Mouse (Mus musculus): ENCODE measurements around the gene Olfr54. TPM values are rescaled to one million over a fixed set of nuclear protein-coding genes. Genes with fewer than 3 reads are reported as not detected.
A peak's percentile ranks its signal among the peaks of the same experiment; 100 is the strongest.

Gene Olfr54
- polyA plus RNA-seq, 1 experiment: not detected

- no peak overlapping the region for H3K4me3 ChIP-seq (ENCODE audit: control insufficient read depth, low read depth, low read length)
- H3K27ac ChIP-seq (ENCODE audit: control insufficient read depth, insufficient read depth, low read depth, low read length): no peak overlapping the region
- H3K4me1 ChIP-seq (ENCODE audit: control insufficient read depth, insufficient read depth, low read length): no peaks in the 10 kb centered on the region
- no peaks in the 10 kb centered on the region for H3K36me3 ChIP-seq (ENCODE audit: control insufficient read depth, insufficient read depth, low read length)
- H3K27me3 ChIP-seq (ENCODE audit: control insufficient read depth, insufficient read depth, low read length): no peaks in the 10 kb centered on the region
- TF ChIP-seq CTCF (IDR thresholded peaks at IDR 0.05; ENCODE audit: control insufficient read depth, insufficient read depth, insufficient replicate concordance, low read depth, low read length) (no peak), POLR2A (IDR thresholded peaks at IDR 0.05; ENCODE audit: control insufficient read depth, low read depth, low read length) (no peak)
Measured at GRCm38 (mm10) chr11:51051678-51052077, 37.6 kb downstream of the Olfr54 start.

- no peaks in the 10 kb centered on the region for H3K36me3 ChIP-seq (ENCODE audit: control insufficient read depth, insufficient read depth, low read length)
- H3K27ac ChIP-seq (ENCODE audit: control insufficient read depth, insufficient read depth, low read depth, low read length): no peak overlapping the region
- TF ChIP-seq CTCF (IDR thresholded peaks at IDR 0.05; ENCODE audit: control insufficient read depth, insufficient read depth, insufficient replicate concordance, low read depth, low read length): no peak
- no peak for TF ChIP-seq POLR2A (IDR thresholded peaks at IDR 0.05; ENCODE audit: control insufficient read depth, low read depth, low read length)
- no peak overlapping the region for H3K4me3 ChIP-seq (ENCODE audit: control insufficient read depth, low read depth, low read length)
- H3K4me1 ChIP-seq (ENCODE audit: control insufficient read depth, insufficient read depth, low read length): peaks cover 3% of the 10 kb centered on the region
- no peaks in the 10 kb centered on the region for H3K27me3 ChIP-seq (ENCODE audit: control insufficient read depth, insufficient read depth, low read length)
Measured at GRCm38 (mm10) chr11:51053230-51053629, 39.2 kb downstream of the Olfr54 start.

DNA sequence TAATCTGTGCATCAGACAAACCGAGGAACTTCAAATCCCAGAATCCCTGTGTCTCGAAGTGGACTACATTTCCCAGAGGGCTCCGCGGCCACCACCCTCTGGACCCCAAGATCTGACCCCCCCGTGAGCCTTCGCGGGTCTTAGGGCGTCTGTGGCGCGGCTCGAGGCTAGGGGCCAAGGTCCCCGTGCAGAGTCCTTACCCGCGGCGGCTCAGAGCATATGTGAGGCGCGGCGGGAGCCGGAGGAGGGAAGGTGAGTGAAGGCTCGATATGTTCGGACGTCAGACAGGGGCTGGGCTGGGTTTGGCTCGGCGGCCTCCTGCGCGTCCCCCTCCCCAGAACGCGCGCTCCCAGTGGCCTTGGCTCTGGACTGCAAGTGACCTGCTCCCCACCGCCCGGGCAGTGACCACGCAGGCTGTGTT is 45.1 kb downstream of the Olfr54 start, which contains the start of gene Zfp354a:
Gene Zfp354a (plus strand): TSS at position 107 of the 421 bp plus-strand sequence.
- Histone ChIP-seq H3K27ac (ENCODE audit: control insufficient read depth, insufficient read depth, low read depth, low read length) (peak within 1 kb of the TSS; percentile 66; the same call in 1 of the 2 replicates), H3K36me3 (ENCODE audit: control insufficient read depth, insufficient read depth, low read length) (no peaks in the 10 kb centered on the region), H3K4me1 (ENCODE audit: control insufficient read depth, insufficient read depth, low read length) (peaks cover 19% of the 10 kb centered on the region), H3K4me3 (ENCODE audit: control insufficient read depth, low read depth, low read length) (peak within 1 kb of the TSS; percentile 94), H3K27me3 (ENCODE audit: control insufficient read depth, insufficient read depth, low read length) (no peaks in the 10 kb centered on the region)
- TF ChIP-seq CTCF (IDR thresholded peaks at IDR 0.05; ENCODE audit: control insufficient read depth, insufficient read depth, insufficient replicate concordance, low read depth, low read length): no peak
- no peak for TF ChIP-seq POLR2A (IDR thresholded peaks at IDR 0.05; ENCODE audit: control insufficient read depth, low read depth, low read length)

DNA sequence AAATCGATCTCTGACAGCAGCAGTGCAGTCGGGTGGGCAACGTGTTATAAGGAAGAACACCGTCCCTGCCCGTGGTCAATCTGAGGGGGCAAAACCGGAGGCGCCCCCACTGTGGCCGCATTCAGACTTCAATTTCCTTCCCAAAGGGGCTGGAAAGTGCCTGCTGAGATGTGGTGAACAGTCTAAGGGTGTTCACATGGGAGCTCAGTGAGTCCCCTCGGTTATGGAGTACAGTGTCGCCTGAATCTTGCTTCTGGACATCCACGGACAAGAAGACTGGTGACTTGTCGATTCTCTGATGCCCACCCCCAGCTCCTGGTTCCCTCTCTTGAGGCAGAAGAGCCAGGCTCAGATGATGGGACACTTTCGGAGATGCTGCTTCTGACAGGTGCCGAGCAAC is 45.6 kb downstream of the Olfr54 start:
- TF ChIP-seq POLR2A (IDR thresholded peaks at IDR 0.05; ENCODE audit: control insufficient read depth, low read depth, low read length) (no peak), CTCF (IDR thresholded peaks at IDR 0.05; ENCODE audit: control insufficient read depth, insufficient read depth, insufficient replicate concordance, low read depth, low read length) (no peak)
- H3K27ac ChIP-seq (ENCODE audit: control insufficient read depth, insufficient read depth, low read depth, low read length): no peak overlapping the region

GRCm38 (mm10) chr11:51060981-51061380 is 46.9 kb downstream of the Olfr54 start:
- TF ChIP-seq CTCF (IDR thresholded peaks at IDR 0.05; ENCODE audit: control insufficient read depth, insufficient read depth, insufficient replicate concordance, low read depth, low read length): no peak

More for the DNA sequence above, 45.6 kb downstream of the Olfr54 start:
- Histone ChIP-seq H3K4me1 (ENCODE audit: control insufficient read depth, insufficient read depth, low read length) (peaks cover 19% of the 10 kb centered on the region), H3K27me3 (ENCODE audit: control insufficient read depth, insufficient read depth, low read length) (no peaks in the 10 kb centered on the region), H3K4me3 (ENCODE audit: control insufficient read depth, low read depth, low read length) (peak overlapping the region; percentile 94), H3K36me3 (ENCODE audit: control insufficient read depth, insufficient read depth, low read length) (no peaks in the 10 kb centered on the region)

DNA sequence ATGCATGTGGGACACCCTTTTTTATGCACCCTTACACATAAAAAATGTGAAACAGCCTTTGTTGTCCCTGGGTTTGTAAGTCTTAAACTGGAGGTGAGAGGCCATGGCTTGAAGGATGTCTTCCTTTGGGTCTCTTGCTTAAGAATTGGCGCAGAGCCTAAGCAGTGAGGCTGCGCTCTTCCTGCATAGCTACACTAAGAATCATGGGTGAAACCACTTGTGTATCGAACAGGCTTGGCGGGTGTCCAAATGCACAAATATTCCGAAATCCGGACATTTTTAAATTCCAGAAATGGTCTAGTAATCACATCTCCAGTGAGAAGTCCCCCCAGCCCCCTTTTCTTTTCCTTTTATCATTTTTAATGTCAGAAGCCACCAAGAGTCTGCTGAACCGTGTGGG is 49.2 kb downstream of the Olfr54 start:
- peaks cover 16% of the 10 kb centered on the region for H3K4me1 ChIP-seq (ENCODE audit: control insufficient read depth, insufficient read depth, low read length)
- no peaks in the 10 kb centered on the region for H3K27me3 ChIP-seq (ENCODE audit: control insufficient read depth, insufficient read depth, low read length)
- TF ChIP-seq CTCF (IDR thresholded peaks at IDR 0.05; ENCODE audit: control insufficient read depth, insufficient read depth, insufficient replicate concordance, low read depth, low read length) (no peak), POLR2A (IDR thresholded peaks at IDR 0.05; ENCODE audit: control insufficient read depth, low read depth, low read length) (no peak)
- H3K4me3 ChIP-seq (ENCODE audit: control insufficient read depth, low read depth, low read length): no peak overlapping the region
- no peaks in the 10 kb centered on the region for H3K36me3 ChIP-seq (ENCODE audit: control insufficient read depth, insufficient read depth, low read length)
- no peak overlapping the region for H3K27ac ChIP-seq (ENCODE audit: control insufficient read depth, insufficient read depth, low read depth, low read length)

More at GRCm38 (mm10) chr11:51060981-51061380, 46.9 kb downstream of the Olfr54 start:
- no peaks in the 10 kb centered on the region for H3K27me3 ChIP-seq (ENCODE audit: control insufficient read depth, insufficient read depth, low read length)
- H3K36me3 ChIP-seq (ENCODE audit: control insufficient read depth, insufficient read depth, low read length): no peaks in the 10 kb centered on the region
- H3K4me1 ChIP-seq (ENCODE audit: control insufficient read depth, insufficient read depth, low read length): peaks cover 19% of the 10 kb centered on the region
- no peak overlapping the region for H3K27ac ChIP-seq (ENCODE audit: control insufficient read depth, insufficient read depth, low read depth, low read length)
- no peak overlapping the region for H3K4me3 ChIP-seq (ENCODE audit: control insufficient read depth, low read depth, low read length)

DNA sequence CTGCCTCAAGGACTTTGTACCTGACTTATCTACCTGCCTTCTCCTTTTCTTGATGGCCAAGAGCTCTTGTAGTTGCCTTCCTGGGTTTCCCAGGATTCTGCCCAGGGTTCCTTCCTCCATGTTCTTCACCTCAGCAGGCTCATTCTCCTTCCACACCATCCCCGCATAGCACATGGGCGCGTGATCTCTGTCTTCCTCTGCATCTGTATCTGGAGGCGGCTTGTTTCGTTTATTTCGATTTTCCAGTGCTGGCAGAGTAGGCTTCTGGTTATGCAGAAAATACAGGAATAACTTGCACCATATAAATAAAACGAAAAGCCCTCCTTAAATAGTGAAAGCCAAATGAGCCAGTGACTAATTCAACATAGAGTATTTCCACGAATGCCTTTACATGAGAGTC is 49.8 kb downstream of the Olfr54 start:
- Histone ChIP-seq H3K4me1 (ENCODE audit: control insufficient read depth, insufficient read depth, low read length) (peaks cover 11% of the 10 kb centered on the region), H3K4me3 (ENCODE audit: control insufficient read depth, low read depth, low read length) (no peak overlapping the region), H3K36me3 (ENCODE audit: control insufficient read depth, insufficient read depth, low read length) (no peaks in the 10 kb centered on the region), H3K27me3 (ENCODE audit: control insufficient read depth, insufficient read depth, low read length) (no peaks in the 10 kb centered on the region), H3K27ac (ENCODE audit: control insufficient read depth, insufficient read depth, low read depth, low read length) (no peak overlapping the region)
- TF ChIP-seq CTCF (IDR thresholded peaks at IDR 0.05; ENCODE audit: control insufficient read depth, insufficient read depth, insufficient replicate concordance, low read depth, low read length): no peak
- no peak for TF ChIP-seq POLR2A (IDR thresholded peaks at IDR 0.05; ENCODE audit: control insufficient read depth, low read depth, low read length)

Other genes with a start within 250 kb of the Olfr54 start
- 1.5 and 2.1 TPM in 2 replicates for gene Zfp354c, start 186.5 kb upstream of the Olfr54 start, polyA plus RNA-seq (2012; rRNA removed)
- gene Zfp879, start 172.7 kb upstream of the Olfr54 start, polyA plus RNA-seq (2012; rRNA removed): 0.58 and 0.60 TPM in 2 replicates
- gene Grm6, start 163.6 kb upstream of the Olfr54 start, polyA plus RNA-seq (2012; rRNA removed): 0.79 and 0.91 TPM in 2 replicates
- gene Zfp454, start 126.6 kb upstream of the Olfr54 start, polyA plus RNA-seq (2012; rRNA removed): 0.13 and 0.36 TPM in 2 replicates
- gene Zfp2, start 98.1 kb upstream of the Olfr54 start, polyA plus RNA-seq (2012; rRNA removed): 0.32 and 0.37 TPM in 2 replicates
- 1.8 and 1.9 TPM in 2 replicates for gene Zfp354b, start 82.6 kb upstream of the Olfr54 start, polyA plus RNA-seq (2012; rRNA removed)
- gene 4933414I15Rik, start 70.5 kb upstream of the Olfr54 start, polyA plus RNA-seq (2012; rRNA removed): 76.9 and 80.1 TPM in 2 replicates
- not detected in 2 replicates for gene Prop1, start 60.5 kb upstream of the Olfr54 start, polyA plus RNA-seq (2012; rRNA removed)
- gene Olfr1378, start 47.7 kb upstream of the Olfr54 start, polyA plus RNA-seq (2012; rRNA removed): 0.04 and 0.14 TPM in 2 replicates
- not detected in 2 replicates for gene Olfr1377, start 32.3 kb upstream of the Olfr54 start, polyA plus RNA-seq (2012; rRNA removed)
- not detected in 2 replicates for gene Olfr51, start 10.6 kb upstream of the Olfr54 start, polyA plus RNA-seq (2012; rRNA removed)
- gene Olfr1375, start 33.9 kb downstream of the Olfr54 start, polyA plus RNA-seq (2012; rRNA removed): not detected in 2 replicates
- gene Zfp354a, start 45.0 kb downstream of the Olfr54 start, polyA plus RNA-seq (2012; rRNA removed): 0.54 and 1.2 TPM in 2 replicates
- 1.8 TPM in 2 replicates for gene Gm12569, start 206.2 kb downstream of the Olfr54 start, polyA plus RNA-seq (2012; rRNA removed)
- 39.4 and 51.1 TPM in 2 replicates for gene Clk4, start 247.5 kb downstream of the Olfr54 start, polyA plus RNA-seq (2012; rRNA removed)
- 279 and 291 TPM in 2 replicates for gene BC049762, start 248.8 kb downstream of the Olfr54 start, polyA plus RNA-seq (2012; rRNA removed)

All from testis, adult 2 months (tissue).